23 mouse cellular contexts compared by ENCODE assay signal in genomic region chr5:118067984-118068494, GRCm38 (mm10). TPM values are rescaled to one million over a fixed set of nuclear protein-coding genes. Genes with fewer than 3 reads are reported as not detected.
DNase-seq lines count a peak whose midpoint lies in the region; ATAC-seq and TF ChIP-seq lines count a peak whose summit lies in the region.
"Had no signal": no experiment of that assay in that cellular context is flagged by ENCODE, and none has a peak within 500 bp of the region (broad histone marks: within the 10 kb centered on the region; RNA-seq: fewer than 3 reads in every experiment).

No protein-coding gene starts in this region.

- peak; percentile 37 for ATAC-seq in heart, embryonic 16.5 days (replicated peaks; ENCODE audit: extremely low read depth, insufficient read depth, low FRiP score)
- peak; percentile 71 for ATAC-seq in lung, embryonic 16.5 days (ENCODE audit: low read depth)
- ATAC-seq: forebrain, embryonic 14.5 days; midbrain, embryonic 13.5 days; Patski had no signal

- no peak overlapping the region for H3K9ac ChIP-seq in heart, embryonic 16.5 days (ENCODE audit: low read length)
- no peak overlapping the region for H3K9ac ChIP-seq in lung, embryonic 16.5 days (ENCODE audit: low read length)
- H3K9ac ChIP-seq: embryonic facial prominence, embryonic 13.5 days; hindbrain, embryonic 12.5 days; neural tube, embryonic 12.5 days had no signal

- 45% methylated on average over 9 of the region's 9 CpGs for WGBS in heart, embryonic 10.5 days
- WGBS in heart, embryonic 16.5 days, result 36% methylated on average over 9 of the region's 9 CpGs
- WGBS in lung, embryonic 16.5 days, result 67% methylated on average over 9 of the region's 9 CpGs
- WGBS in olfactory bulb, adult 2 months, result 76% methylated on average over 9 of the region's 9 CpGs

- intact Hi-C loops in heart, postnatal 36 days (cut with DNase I), result no loop called here

- no peaks in the 10 kb centered on the region for H3K27me3 ChIP-seq in heart, embryonic 10.5 days (ENCODE audit: insufficient read depth, poor library complexity, severe bottlenecking)
- no peaks in the 10 kb centered on the region for H3K27me3 ChIP-seq in heart, embryonic 16.5 days (ENCODE audit: control insufficient read depth, insufficient read depth, low read length)
- H3K27me3 ChIP-seq in lung, embryonic 16.5 days (ENCODE audit: control insufficient read depth, insufficient read depth, low read depth, low read length), result no peaks in the 10 kb centered on the region
- H3K27me3 ChIP-seq: CH12.LX; embryonic facial prominence, embryonic 13.5 days; hindbrain, embryonic 12.5 days; midbrain, embryonic 13.5 days; neural tube, embryonic 12.5 days; Patski had no signal

- peaks cover 76% of the 10 kb centered on the region for H3K36me3 ChIP-seq in heart, embryonic 10.5 days
- peaks cover 4% of the 10 kb centered on the region; the same call in 1 of the 2 replicates for H3K36me3 ChIP-seq in heart, embryonic 16.5 days (ENCODE audit: control insufficient read depth, insufficient read depth)
- H3K36me3 ChIP-seq in lung, embryonic 16.5 days (ENCODE audit: control insufficient read depth, insufficient read depth, low read length), result peaks cover 5% of the 10 kb centered on the region

- no peak overlapping the region for H3K4me2 ChIP-seq in heart, embryonic 16.5 days (ENCODE audit: low read depth, low read length)
- no peak overlapping the region for H3K4me2 ChIP-seq in lung, embryonic 16.5 days (ENCODE audit: low read depth, low read length)
- H3K4me2 ChIP-seq: embryonic facial prominence, embryonic 13.5 days; hindbrain, embryonic 12.5 days; midbrain, embryonic 13.5 days; neural tube, embryonic 12.5 days had no signal

- no peak for DNase-seq in heart, embryonic 10.5 days (ENCODE audit: low spot score)
- DNase-seq in heart, postnatal 36 days, result no peak
- no peak for DNase-seq in heart, adult 8-10 months (ENCODE audit: low spot score)
- DNase-seq in lung, adult 18-20 months, result no peak
- DNase-seq: B cell, adult 2 months; cerebellum, adult 11 months; cerebellum, postnatal 14 days; gastrocnemius, adult 2 months; layer of hippocampus, adult 9-11 months; retina, postnatal 1 day; right cerebral cortex, postnatal 25 days; spleen, adult 18-20 months had no signal

- no peak overlapping the region for H3K4me3 ChIP-seq in heart, embryonic 10.5 days
- H3K4me3 ChIP-seq in heart, embryonic 16.5 days (ENCODE audit: low read length), result no peak overlapping the region
- H3K4me3 ChIP-seq in lung, embryonic 16.5 days (ENCODE audit: low read length), result no peak overlapping the region
- H3K4me3 ChIP-seq in olfactory bulb, adult 2 months (ENCODE audit: insufficient read depth, low read depth, low read length), result no peak overlapping the region
- H3K4me3 ChIP-seq: embryonic facial prominence, embryonic 13.5 days; gastrocnemius, adult 2 months; hindbrain, embryonic 12.5 days; midbrain, embryonic 13.5 days; neural tube, embryonic 12.5 days had no signal

- H3K27ac ChIP-seq in heart, embryonic 10.5 days, result peak overlapping the region; percentile 53; the same call in 1 of the 2 replicates
- H3K27ac ChIP-seq in heart, embryonic 16.5 days (ENCODE audit: low read length), result no peak overlapping the region
- H3K27ac ChIP-seq in lung, embryonic 16.5 days (ENCODE audit: low read length), result no peak overlapping the region
- H3K27ac ChIP-seq in olfactory bulb, adult 2 months (ENCODE audit: insufficient read depth, low read depth, low read length), result peak overlapping the region; percentile 62; the same call in 1 of the 2 replicates
- H3K27ac ChIP-seq: embryonic facial prominence, embryonic 13.5 days; gastrocnemius, adult 2 months; hindbrain, embryonic 12.5 days; midbrain, embryonic 13.5 days; neural tube, embryonic 12.5 days had no signal

- no peak for TF ChIP-seq POLR2A in olfactory bulb, adult 2 months (IDR thresholded peaks at IDR 0.05; ENCODE audit: insufficient read depth, low read depth, low read length)

- TF ChIP-seq CTCF in olfactory bulb, adult 2 months (IDR thresholded peaks at IDR 0.05; ENCODE audit: insufficient read depth, low read depth, low read length), result no peak

- peaks cover 40% of the 10 kb centered on the region for H3K4me1 ChIP-seq in heart, embryonic 10.5 days
- peaks cover 22% of the 10 kb centered on the region for H3K4me1 ChIP-seq in heart, embryonic 16.5 days (ENCODE audit: control insufficient read depth, insufficient read depth, low read length)
- H3K4me1 ChIP-seq in lung, embryonic 16.5 days (replicated peaks; ENCODE audit: control insufficient read depth, insufficient read depth, low read length), result peaks cover 5% of the 10 kb centered on the region
- H3K4me1 ChIP-seq in olfactory bulb, adult 2 months (ENCODE audit: control insufficient read depth, insufficient read depth, low read length), result peaks cover 75% of the 10 kb centered on the region
- H3K4me1 ChIP-seq: embryonic facial prominence, embryonic 13.5 days had no signal

- no peaks in the 10 kb centered on the region for H3K9me3 ChIP-seq in heart, embryonic 10.5 days
- H3K9me3 ChIP-seq in heart, embryonic 16.5 days (replicated peaks; ENCODE audit: control insufficient read depth, low read length), result no peaks in the 10 kb centered on the region
- no peaks in the 10 kb centered on the region for H3K9me3 ChIP-seq in lung, embryonic 16.5 days (ENCODE audit: control insufficient read depth, low read length)
- H3K9me3 ChIP-seq: embryonic facial prominence, embryonic 13.5 days; G1E; hindbrain, embryonic 12.5 days; midbrain, embryonic 13.5 days; neural tube, embryonic 12.5 days had no signal

RNA-seq across cellular contexts. Expression of gene Tesc, which starts 40.5 kb away (rescaled TPM):
- 10.0 and 19.0 TPM in 2 replicates for polyA plus RNA-seq in heart, embryonic 10.5 days (2016; fragmentation: Nextera tagmentation; extraction: Ambion mirVana)
- total RNA-seq in heart, postnatal 36 days (2021), result 100 to 1,000 TPM; 218 to 224 TPM
- polyA plus RNA-seq in heart, embryonic 16.5 days (2015; fragmentation: Nextera tagmentation; extraction: Ambion mirVana), result 9.8 and 10.6 TPM in 2 replicates
- total RNA-seq in heart, adult 8-10 months (2022), result 100 to 1,000 TPM; 204 to 264 (median 228) TPM
- polyA plus RNA-seq in lung, embryonic 16.5 days (2015; fragmentation: Nextera tagmentation; extraction: Ambion mirVana), result 8.6 and 9.9 TPM in 2 replicates
- polyA plus RNA-seq in olfactory bulb, adult 2 months (2012; ENCODE audit: insufficient read depth, insufficient read length, low replicate concordance, missing spikeins), result not detected in 2 replicates
- total RNA-seq: G1E had no signal
- polyA plus RNA-seq: G1E had no signal

Comparison
In these comparisons a context has a peak if more than half of its experiments do, and no peak if none do; other contexts are left out.
1. H3K27ac ChIP-seq: peak in heart, embryonic 10.5 days (single experiment) and olfactory bulb, adult 2 months (single experiment); none in heart, embryonic 16.5 days (single experiment) and lung, embryonic 16.5 days (single experiment).